In genomic region chr12:15718827-15719226, GRCm38 (mm10) we compare ENCODE assay signal across 18 mouse cellular contexts.
A peak's percentile ranks its signal among the peaks of the same experiment; 100 is the strongest.
DNase-seq lines count a peak whose midpoint lies in the region; ATAC-seq and TF ChIP-seq lines count a peak whose summit lies in the region.
"Had no signal": no experiment of that assay in that cellular context is flagged by ENCODE, and none has a peak within 500 bp of the region (broad histone marks: within the 10 kb centered on the region; RNA-seq: fewer than 3 reads in every experiment).

No protein-coding gene starts in this region.

- H3K36me3 ChIP-seq in heart, adult 2 months (ENCODE audit: control insufficient read depth, insufficient read depth, low read length), result peaks cover 16% of the 10 kb centered on the region
- H3K36me3 ChIP-seq in heart, embryonic 16.5 days (ENCODE audit: control insufficient read depth, insufficient read depth), result no peaks in the 10 kb centered on the region
- no peaks in the 10 kb centered on the region for H3K36me3 ChIP-seq in kidney, embryonic 16.5 days (ENCODE audit: insufficient read depth, low read length)
- H3K36me3 ChIP-seq: forebrain, embryonic 15.5 days; limb, embryonic 12.5 days; neural tube, embryonic 13.5 days had no signal

- DNase-seq in heart, adult 2 months, result peak in 1 of 2 experiments; percentile 32
- DNase-seq in heart, postnatal 25 days (ENCODE audit: low spot score), result no peak
- peak; percentile 70 for DNase-seq in lung, postnatal 14 days
- DNase-seq in right cerebral cortex, postnatal 10 days (ENCODE audit: low spot score in 2 of 2), result no peak
- DNase-seq in thymus, postnatal 14 days, result no peak
- DNase-seq: layer of hippocampus, postnatal 36 days; liver, postnatal 0 days; midbrain, embryonic 14.5 days; spleen, adult 18-20 months had no signal

- no peak overlapping the region for H3K9ac ChIP-seq in heart, adult 2 months (ENCODE audit: low read depth, low read length)
- no peak overlapping the region for H3K9ac ChIP-seq in heart, embryonic 16.5 days (ENCODE audit: low read length)
- H3K9ac ChIP-seq in kidney, embryonic 16.5 days (replicated peaks; ENCODE audit: low read length), result no peak overlapping the region
- H3K9ac ChIP-seq: forebrain, embryonic 15.5 days; limb, embryonic 12.5 days; liver, postnatal 0 days; neural tube, embryonic 13.5 days had no signal

- intact Hi-C loops in heart, adult 2 months (cut with DNase I), result loop anchor here (1.0 to 5.0 kb wide), 7 partner anchors 15 to 288 kb away; no protein-coding TSS in a partner anchor
- intact Hi-C loops in heart, postnatal 25 days (cut with DNase I), result loop anchor here (1.0 to 5.0 kb wide), 4 partner anchors 14 to 113 kb away; no protein-coding TSS in a partner anchor

- no peaks in the 10 kb centered on the region for H3K27me3 ChIP-seq in heart, adult 2 months (ENCODE audit: control insufficient read depth, insufficient read depth, low read length)
- no peaks in the 10 kb centered on the region for H3K27me3 ChIP-seq in heart, embryonic 16.5 days (ENCODE audit: control insufficient read depth, insufficient read depth, low read length)
- no peaks in the 10 kb centered on the region for H3K27me3 ChIP-seq in kidney, embryonic 16.5 days (ENCODE audit: insufficient read depth, low read length)
- H3K27me3 ChIP-seq: forebrain, embryonic 15.5 days; limb, embryonic 12.5 days; neural tube, embryonic 13.5 days had no signal

- peak overlapping the region; percentile 77 for H3K27ac ChIP-seq in heart, adult 2 months
- peak overlapping the region; percentile 86 for H3K27ac ChIP-seq in heart, embryonic 16.5 days (ENCODE audit: low read length)
- H3K27ac ChIP-seq in kidney, embryonic 16.5 days (ENCODE audit: low read length), result peak overlapping the region; percentile 91
- H3K27ac ChIP-seq: forebrain, embryonic 15.5 days; limb, embryonic 12.5 days; neural tube, embryonic 13.5 days; stomach, postnatal 0 days had no signal

- H3K4me2 ChIP-seq in heart, embryonic 16.5 days (ENCODE audit: low read depth, low read length), result no peak overlapping the region
- no peak overlapping the region for H3K4me2 ChIP-seq in kidney, embryonic 16.5 days (replicated peaks; ENCODE audit: low read depth, low read length)
- H3K4me2 ChIP-seq: forebrain, embryonic 15.5 days; limb, embryonic 12.5 days; neural tube, embryonic 13.5 days had no signal

- ATAC-seq in heart, embryonic 16.5 days (replicated peaks; ENCODE audit: extremely low read depth, insufficient read depth, low FRiP score), result no peak
- ATAC-seq in kidney, embryonic 16.5 days (ENCODE audit: low FRiP score, low TSS enrichment), result no peak
- ATAC-seq in megakaryocyte, adult 5-6 weeks (ENCODE audit: poor library complexity, severe bottlenecking), result no peak
- ATAC-seq: activated CD4-positive, CD25-positive, alpha-beta regulatory T cell, adult 4 months; CD4-positive, CD25-positive, alpha-beta regulatory T cell, adult 4 months; forebrain, embryonic 15.5 days; liver, postnatal 0 days had no signal

- no peak overlapping the region for H3K4me3 ChIP-seq in heart, adult 2 months
- no peak overlapping the region for H3K4me3 ChIP-seq in heart, embryonic 16.5 days (ENCODE audit: low read length)
- H3K4me3 ChIP-seq in kidney, embryonic 16.5 days (ENCODE audit: low read length), result no peak overlapping the region
- H3K4me3 ChIP-seq: forebrain, embryonic 15.5 days; limb, embryonic 12.5 days; neural tube, embryonic 13.5 days had no signal

- no peak for TF ChIP-seq EP300 in heart, adult 2 months (IDR thresholded peaks at IDR 0.05; ENCODE audit: insufficient read depth, low read depth, low read length)

- peaks cover 14% of the 10 kb centered on the region for H3K4me1 ChIP-seq in heart, adult 2 months (ENCODE audit: control insufficient read depth, insufficient read depth, low read length)
- H3K4me1 ChIP-seq in heart, embryonic 16.5 days (ENCODE audit: control insufficient read depth, insufficient read depth, low read length), result peaks cover 12% of the 10 kb centered on the region
- peaks cover 31% of the 10 kb centered on the region for H3K4me1 ChIP-seq in kidney, embryonic 16.5 days (ENCODE audit: insufficient read depth, low read length)
- H3K4me1 ChIP-seq: forebrain, embryonic 15.5 days; neural tube, embryonic 13.5 days had no signal

- H3K9me3 ChIP-seq in heart, embryonic 16.5 days (replicated peaks; ENCODE audit: control insufficient read depth, low read length), result no peaks in the 10 kb centered on the region
- no peaks in the 10 kb centered on the region for H3K9me3 ChIP-seq in kidney, embryonic 16.5 days (ENCODE audit: low read length)
- H3K9me3 ChIP-seq: forebrain, embryonic 15.5 days; limb, embryonic 12.5 days; neural tube, embryonic 13.5 days had no signal

- WGBS in heart, adult 2 months, result 33% methylated on average over 1 of the region's 1 CpGs
- WGBS in heart, embryonic 16.5 days, result 33% methylated on average over 1 of the region's 1 CpGs
- WGBS in kidney, embryonic 16.5 days, result 50% methylated on average over 1 of the region's 1 CpGs

- H3K79me2 ChIP-seq in heart, adult 2 months (replicated peaks; ENCODE audit: control insufficient read depth, insufficient read depth, low read length), result no peaks in the 10 kb centered on the region

- no peak for TF ChIP-seq POLR2A in heart, adult 2 months (IDR thresholded peaks at IDR 0.05; ENCODE audit: insufficient read depth, low read depth, low read length)

- TF ChIP-seq CTCF in heart, adult 2 months (IDR thresholded peaks at IDR 0.05), result no peak
